Mouse (Mus musculus) neural tube, embryonic 14.5 days (tissue): Measurements from ENCODE around the gene Marcks. TPM values are rescaled to one million over a fixed set of nuclear protein-coding genes. Genes with fewer than 3 reads are reported as not detected.

Source experiments
- ATAC-seq: fragments of 200-750 bp; cut with Nextera tagmentation; 2 replicates; pipeline ENCODE4 v1.8.0; 2017; ENCODE audit warnings: low read depth, mild to moderate bottlenecking, moderate TSS enrichment, moderate library complexity
- H3K27ac ChIP-seq: fragments of 300-500 bp; sonication (generic); 2 replicates; pipeline ENCODE4 v1.5.1; 2014; ENCODE audit warnings: low read depth, mild to moderate bottlenecking, control low read depth, low read length, moderate library complexity, mixed read lengths
- H3K27me3 ChIP-seq: fragments of 300-500 bp; sonication (generic); 2 replicates; pipeline ENCODE4 v1.6.1; 2014; ENCODE audit warnings: low read length; ENCODE audit not compliant: control insufficient read depth, insufficient read depth
- H3K36me3 ChIP-seq: fragments of 300-500 bp; sonication (generic); 2 replicates; pipeline ENCODE4 v1.6.1; 2014; ENCODE audit warnings: low read length, mixed read lengths; ENCODE audit not compliant: control insufficient read depth, insufficient read depth
- H3K4me1 ChIP-seq: fragments of 300-500 bp; sonication (generic); 2 replicates; pipeline ENCODE4 v1.6.1; 2014; ENCODE audit warnings: low read length; ENCODE audit not compliant: control insufficient read depth, insufficient read depth
- H3K4me2 ChIP-seq: fragments of 300-500 bp; sonication (generic); 2 replicates; pipeline ENCODE4 v1.6.1; 2014; ENCODE audit warnings: mild to moderate bottlenecking, low read depth, low read length, control low read depth
- H3K4me3 ChIP-seq: fragments of 300-500 bp; sonication (generic); 2 replicates; pipeline ENCODE4 v1.5.1; 2014; ENCODE audit warnings: low read depth, low read length, control low read depth, mixed read lengths
- H3K9ac ChIP-seq: fragments of 300-500 bp; sonication (generic); replicated peaks from 2 replicates; pipeline ENCODE4 v1.6.1; 2014; ENCODE audit warnings: low read depth, mild to moderate bottlenecking, control low read depth, low read length, mixed read lengths
- H3K9me3 ChIP-seq: fragments of 300-500 bp; sonication (generic); 2 replicates; pipeline ENCODE4 v1.6.1; 2016; ENCODE audit warnings: low read length; ENCODE audit not compliant: control insufficient read depth
- WGBS: fragments of 180-500 bp; shearing (Covaris S2); extraction: QIAGEN DNeasy Blood & Tissue Kit; methylation state at CpG from one replicate; pipeline ENCODE4 v1.1.7; 2014; 5-methylcytosine and 5-hydroxymethylcytosine counted together
- polyA plus RNA-seq: library from polyadenylated mRNA; unstranded; fragments of >200 nt; fragmentation: Nextera tagmentation; extraction: Ambion mirVana; gene quantifications from 2 replicates; pipeline ENCODE4 v1.2.1, GENCODE M21; 2014

Gene Marcks
- polyA plus RNA-seq, 1 experiment from 2014 or later: 303 TPM

DNA sequence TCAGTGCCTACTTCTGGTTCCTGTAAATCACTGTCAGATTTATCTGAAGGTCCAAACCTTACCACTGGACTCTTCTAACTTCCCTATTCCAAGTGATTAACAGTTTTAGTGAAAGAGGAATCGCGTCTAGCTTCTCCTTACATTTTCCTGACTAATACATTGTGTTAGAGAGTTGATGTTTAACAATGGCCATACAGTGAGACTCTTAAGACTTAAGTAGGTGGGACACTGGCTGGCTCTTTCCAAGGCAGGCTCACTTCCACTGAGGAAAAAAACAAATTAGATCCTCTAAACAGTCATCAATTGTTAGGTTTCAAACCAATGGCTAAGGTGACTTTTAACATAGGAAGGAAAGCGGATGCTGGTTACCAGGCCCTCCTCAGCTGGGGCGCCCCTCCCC lies 25.9 kb downstream of the Marcks start:
- no peaks in the 10 kb centered on the region for H3K27me3 ChIP-seq
- H3K9me3 ChIP-seq: no peaks in the 10 kb centered on the region
- H3K27ac ChIP-seq: no peak overlapping the region
- no peak overlapping the region for H3K4me3 ChIP-seq
- no peak overlapping the region for H3K9ac ChIP-seq
- H3K36me3 ChIP-seq: no peaks in the 10 kb centered on the region
- H3K4me2 ChIP-seq: no peak overlapping the region
- no peaks in the 10 kb centered on the region for H3K4me1 ChIP-seq
- 57% methylated on average over 4 of the region's 4 CpGs for WGBS
- ATAC-seq: no peak

DNA sequence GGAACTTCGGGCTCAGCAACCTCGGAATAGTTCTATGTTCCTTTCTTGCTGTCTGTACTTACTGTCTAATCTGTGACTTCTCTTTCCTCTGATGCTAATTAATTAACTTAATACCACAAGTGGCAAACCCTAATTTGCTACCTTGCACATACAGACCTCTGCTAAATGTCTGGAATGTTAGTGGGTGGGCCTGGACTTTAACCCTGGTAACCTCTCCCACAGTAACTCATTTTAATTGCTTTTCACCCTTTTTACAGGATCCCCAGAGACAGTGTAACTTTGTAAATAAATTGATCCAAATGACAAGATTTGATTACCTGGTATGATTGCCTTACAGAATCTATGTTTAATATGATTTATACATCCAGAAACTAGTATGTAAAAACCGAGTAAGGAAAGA lies 26.4 kb downstream of the Marcks start:
- H3K9me3 ChIP-seq: no peaks in the 10 kb centered on the region
- H3K27ac ChIP-seq: no peak overlapping the region
- no peaks in the 10 kb centered on the region for H3K27me3 ChIP-seq
- no peak for ATAC-seq
- H3K4me3 ChIP-seq: no peak overlapping the region
- no peak overlapping the region for H3K4me2 ChIP-seq
- no peaks in the 10 kb centered on the region for H3K4me1 ChIP-seq
- H3K36me3 ChIP-seq: no peaks in the 10 kb centered on the region
- no peak overlapping the region for H3K9ac ChIP-seq
- WGBS: 66% methylated on average over 3 of the region's 3 CpGs

DNA sequence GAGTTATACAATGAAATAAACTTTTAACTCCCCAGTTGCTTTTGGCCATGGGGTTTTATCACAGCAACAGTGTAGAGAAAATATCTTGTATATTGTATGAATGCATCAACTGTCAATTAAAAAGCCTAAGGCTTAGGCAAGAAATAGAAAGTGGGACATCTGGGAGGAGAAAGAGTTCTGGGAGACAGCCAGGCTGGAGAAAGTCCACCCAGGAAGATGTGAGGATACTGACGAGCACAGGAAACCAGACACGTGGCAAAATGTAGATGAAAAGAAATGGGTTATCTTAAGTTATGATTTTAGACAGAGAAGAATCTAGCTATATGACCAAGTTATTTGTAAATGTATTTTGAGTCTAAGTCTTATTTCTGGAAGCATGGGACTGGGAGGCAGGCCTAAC lies 27.3 kb downstream of the Marcks start:
- no peaks in the 10 kb centered on the region for H3K36me3 ChIP-seq
- 93% methylated on average over 2 of the region's 2 CpGs for WGBS
- no peaks in the 10 kb centered on the region for H3K27me3 ChIP-seq
- H3K9ac ChIP-seq: no peak overlapping the region
- ATAC-seq: no peak
- H3K27ac ChIP-seq: no peak overlapping the region
- no peaks in the 10 kb centered on the region for H3K9me3 ChIP-seq
- H3K4me3 ChIP-seq: no peak overlapping the region
- H3K4me2 ChIP-seq: no peak overlapping the region
- H3K4me1 ChIP-seq: no peaks in the 10 kb centered on the region

DNA sequence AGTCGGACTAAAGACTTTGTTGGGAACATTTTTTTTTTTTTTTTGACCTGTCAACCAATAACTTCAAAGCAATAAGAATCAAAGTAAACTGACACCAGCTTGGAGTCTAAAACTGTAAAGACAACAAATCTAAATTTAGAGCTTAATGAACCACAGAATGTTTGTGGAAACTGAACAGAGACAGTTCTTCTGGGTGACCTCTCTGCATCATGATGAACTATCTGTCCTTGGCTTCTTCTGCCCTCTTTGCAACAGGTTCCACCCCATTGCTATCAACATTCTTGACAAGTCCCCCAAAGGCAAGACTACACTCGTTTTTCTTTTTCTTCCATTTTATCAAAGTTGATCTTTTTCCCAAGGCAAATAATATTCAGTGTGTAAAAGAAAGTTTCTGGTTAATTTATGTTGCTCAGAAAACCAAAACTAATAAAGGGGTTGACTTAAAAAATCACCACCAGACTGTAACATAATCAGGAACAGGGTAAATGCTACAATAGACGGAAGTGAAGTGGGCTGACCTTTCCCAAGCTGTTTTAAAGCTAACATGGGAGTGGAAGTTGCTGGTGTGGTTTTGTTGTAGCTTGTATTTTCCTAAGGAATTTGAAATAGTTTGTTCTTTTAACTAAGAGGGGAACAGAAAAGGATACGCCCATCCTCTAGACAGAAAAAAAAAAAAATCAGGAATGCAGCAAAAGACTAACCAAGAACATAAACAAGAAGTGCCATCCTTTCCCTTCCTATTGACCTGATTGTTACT lies 31.7 kb downstream of the Marcks start:
- no peak for ATAC-seq
- 86% methylated on average over 4 of the region's 4 CpGs for WGBS
- H3K27ac ChIP-seq: no peak overlapping the region
- H3K9me3 ChIP-seq: no peaks in the 10 kb centered on the region
- no peaks in the 10 kb centered on the region for H3K27me3 ChIP-seq
- H3K4me1 ChIP-seq: no peaks in the 10 kb centered on the region
- H3K36me3 ChIP-seq: no peaks in the 10 kb centered on the region
- H3K4me2 ChIP-seq: no peak overlapping the region
- no peak overlapping the region for H3K4me3 ChIP-seq
- no peak overlapping the region for H3K9ac ChIP-seq

DNA sequence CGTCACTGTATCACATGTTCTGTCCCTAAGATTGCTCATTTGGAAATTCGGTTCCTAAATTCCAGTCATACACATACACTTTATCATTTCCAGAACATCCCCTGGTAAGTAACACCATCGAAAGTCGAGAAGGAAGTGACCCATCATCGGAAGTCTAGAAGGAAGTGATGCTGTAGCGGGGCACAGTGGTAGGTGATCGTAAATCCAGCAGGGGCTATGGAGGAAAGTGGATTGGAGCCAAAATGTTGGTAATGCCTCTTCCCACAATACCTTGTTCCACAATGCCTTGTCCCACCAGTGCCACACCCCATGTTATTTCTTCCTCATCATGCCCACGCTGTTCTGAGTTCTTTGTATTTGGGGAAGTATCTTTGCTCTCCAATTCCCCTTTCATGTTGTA lies 32.4 kb downstream of the Marcks start:
- Histone ChIP-seq H3K36me3 (no peaks in the 10 kb centered on the region), H3K4me1 (no peaks in the 10 kb centered on the region), H3K27ac (no peak overlapping the region), H3K9ac (no peak overlapping the region), H3K9me3 (no peaks in the 10 kb centered on the region), H3K27me3 (no peaks in the 10 kb centered on the region), H3K4me2 (no peak overlapping the region), H3K4me3 (no peak overlapping the region)
- 93% methylated on average over 8 of the region's 8 CpGs for WGBS
- no peak for ATAC-seq

DNA sequence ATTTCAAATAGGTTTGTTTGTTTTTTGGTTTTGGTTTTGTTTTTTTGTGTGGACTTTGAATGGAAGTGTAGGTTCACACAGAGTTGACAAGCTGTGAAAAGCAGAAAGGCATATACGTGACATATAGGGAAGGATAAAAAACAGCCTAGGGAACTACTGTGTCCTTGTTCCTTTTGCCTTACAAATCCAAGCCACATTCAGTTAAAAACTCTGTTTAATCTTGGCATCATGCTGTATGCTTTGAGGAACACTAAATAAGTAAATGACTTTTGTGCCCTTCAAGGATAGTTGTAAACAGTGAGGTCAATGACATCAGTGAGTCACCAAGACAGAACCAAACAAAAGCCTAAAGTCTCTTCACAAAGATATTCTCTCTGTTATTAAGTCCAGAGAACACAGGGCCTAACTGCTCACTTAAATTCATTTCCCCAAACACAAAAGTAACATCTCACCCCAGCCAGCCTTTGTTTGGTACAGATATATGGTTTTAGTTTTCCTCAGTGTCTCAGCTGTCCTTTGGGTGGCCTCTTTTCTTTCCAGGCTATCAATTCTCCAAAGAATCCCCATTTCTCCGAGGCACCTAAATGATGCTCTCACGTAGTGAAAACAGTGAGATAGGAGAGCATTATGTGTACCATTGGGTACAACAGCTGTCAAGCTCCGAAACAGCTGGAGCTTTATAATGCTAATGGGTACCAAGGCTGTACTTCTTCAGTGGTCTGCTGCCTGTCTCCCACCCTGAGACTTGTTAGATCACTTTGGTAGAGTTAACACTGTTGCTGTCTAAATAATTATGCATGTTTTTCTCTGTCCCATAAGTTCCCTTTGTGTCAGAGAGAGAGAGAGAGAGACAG lies 36.3 kb downstream of the Marcks start:
- Histone ChIP-seq H3K9me3 (no peaks in the 10 kb centered on the region), H3K36me3 (no peaks in the 10 kb centered on the region), H3K27me3 (no peaks in the 10 kb centered on the region), H3K4me3 (no peak overlapping the region), H3K4me1 (no peaks in the 10 kb centered on the region), H3K27ac (no peak overlapping the region), H3K9ac (no peak overlapping the region), H3K4me2 (no peak overlapping the region)
- WGBS: 27% methylated on average over 4 of the region's 4 CpGs
- ATAC-seq: 0 out of 2 replicates have a peak, but pooled peaks have one; percentile 58

DNA sequence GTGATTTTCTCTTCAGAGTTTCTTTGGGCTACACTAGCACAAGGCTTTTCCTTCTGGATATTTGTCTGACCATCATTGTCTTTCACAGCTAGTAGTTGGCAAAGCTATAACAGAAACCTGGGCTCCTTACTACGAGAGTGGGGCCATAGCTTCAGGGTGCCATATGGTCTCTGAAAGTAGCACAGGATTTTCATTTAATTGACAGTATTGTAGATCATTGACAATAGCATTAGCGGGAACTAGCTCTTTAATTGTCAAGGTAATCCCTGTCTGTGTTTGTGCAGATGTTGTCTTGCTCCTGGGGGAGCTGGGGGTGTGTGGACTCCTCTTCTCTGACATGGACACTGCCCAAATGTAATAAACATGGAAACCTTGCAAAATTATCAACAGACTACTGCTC lies 37.0 kb downstream of the Marcks start:
- Histone ChIP-seq H3K4me2 (no peak overlapping the region), H3K4me1 (no peaks in the 10 kb centered on the region), H3K27ac (no peak overlapping the region), H3K4me3 (no peak overlapping the region), H3K27me3 (no peaks in the 10 kb centered on the region), H3K9ac (no peak overlapping the region), H3K36me3 (no peaks in the 10 kb centered on the region), H3K9me3 (no peaks in the 10 kb centered on the region)
- peak; percentile 24; the same call in 1 of the 2 replicates for ATAC-seq
- 30% methylated on average over 2 of the region's 2 CpGs for WGBS

DNA sequence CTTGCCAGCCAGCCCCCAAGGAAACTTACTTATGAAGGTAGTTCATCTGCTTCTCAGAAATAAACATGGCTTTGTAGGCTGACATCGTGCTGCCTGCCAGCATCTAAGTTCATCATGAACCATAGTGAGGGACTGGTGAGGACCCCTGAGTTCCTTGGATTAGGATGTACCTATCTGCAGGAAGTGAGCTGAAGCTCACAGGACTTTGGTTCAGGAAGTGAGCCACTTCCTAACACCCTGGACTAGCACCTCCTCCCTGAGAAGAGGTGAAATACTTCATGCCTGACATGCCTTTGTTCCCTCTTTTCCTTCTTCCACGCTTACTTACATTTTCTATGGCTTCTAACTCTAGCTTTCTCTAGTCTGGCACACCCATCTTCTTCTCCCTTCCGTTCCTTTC lies 42.2 kb downstream of the Marcks start:
- WGBS: 81% methylated on average over 3 of the region's 3 CpGs
- no peaks in the 10 kb centered on the region for H3K36me3 ChIP-seq
- no peak for ATAC-seq

DNA sequence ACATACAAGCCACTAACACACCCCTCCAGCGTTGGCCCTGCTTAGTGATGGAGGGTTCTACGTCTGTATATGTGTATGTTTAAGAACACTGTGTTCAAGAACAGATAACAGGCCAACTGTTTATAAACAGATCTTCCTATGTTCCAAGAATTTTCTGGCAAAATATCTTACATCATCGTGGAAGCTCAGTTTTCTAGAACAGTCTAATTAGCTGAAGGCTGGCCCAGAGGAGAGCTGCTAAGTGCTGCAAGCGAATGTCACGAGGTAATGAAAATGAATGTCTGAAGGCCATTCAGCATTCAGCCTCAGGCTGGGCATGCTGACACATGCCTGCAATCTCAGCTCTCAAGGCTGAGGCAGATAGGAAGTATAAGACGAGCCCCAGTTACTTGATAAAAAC lies 42.9 kb downstream of the Marcks start:
- Histone ChIP-seq H3K9me3 (no peaks in the 10 kb centered on the region), H3K27ac (no peak overlapping the region), H3K4me1 (no peaks in the 10 kb centered on the region), H3K4me2 (no peak overlapping the region), H3K36me3 (no peaks in the 10 kb centered on the region), H3K27me3 (no peaks in the 10 kb centered on the region), H3K9ac (no peak overlapping the region), H3K4me3 (no peak overlapping the region)
- WGBS: 79% methylated on average over 6 of the region's 6 CpGs
- no peak for ATAC-seq

More for the DNA sequence above, 42.2 kb downstream of the Marcks start:
- Histone ChIP-seq H3K27ac (no peak overlapping the region), H3K9ac (no peak overlapping the region), H3K4me3 (no peak overlapping the region), H3K9me3 (no peaks in the 10 kb centered on the region), H3K4me1 (no peaks in the 10 kb centered on the region), H3K27me3 (no peaks in the 10 kb centered on the region), H3K4me2 (no peak overlapping the region)
